Mouse (Mus musculus): ENCODE measurements around the gene Ptbp1. TPM values are rescaled to one million over a fixed set of nuclear protein-coding genes. Genes with fewer than 3 reads are reported as not detected.
A peak's percentile ranks its signal among the peaks of the same experiment; 100 is the strongest.

Ptbp1 gene
- polyA plus RNA-seq, 1 experiment from 2014 or later, result 373 TPM

GRCm38 (mm10) chr10:79852107-79852789, 2.0 kb upstream of the Ptbp1 start:
- ATAC-seq (ENCODE audit: insufficient number of reproducible peaks, insufficient read depth, low FRiP score, low TSS enrichment, low read depth), result no peak
- H3K27ac ChIP-seq, result peak overlapping the region; percentile 100
- H3K27me3 ChIP-seq, result no peaks in the 10 kb centered on the region
- peaks cover 39% of the 10 kb centered on the region for H3K4me1 ChIP-seq (replicated peaks)
- peak overlapping the region; percentile 99 for H3K4me3 ChIP-seq (replicated peaks)
- 36% methylated on average over 9 of the region's 9 CpGs for WGBS
- H3K36me3 ChIP-seq, result peaks cover 14% of the 10 kb centered on the region
- no peaks in the 10 kb centered on the region for H3K9me3 ChIP-seq
- H3K9ac ChIP-seq (replicated peaks), result peak overlapping the region; percentile 73
- H3K4me2 ChIP-seq, result peak overlapping the region; percentile 100

GRCm38 (mm10) chr10:79852827-79853226, 1.4 kb upstream of the Ptbp1 start:
- H3K9ac ChIP-seq (replicated peaks), result peak overlapping the region; percentile 73
- H3K27ac ChIP-seq, result peak overlapping the region; percentile 100
- peak overlapping the region; percentile 99 for H3K4me3 ChIP-seq (replicated peaks)
- H3K9me3 ChIP-seq, result no peaks in the 10 kb centered on the region
- peaks cover 19% of the 10 kb centered on the region for H3K36me3 ChIP-seq
- no peaks in the 10 kb centered on the region for H3K27me3 ChIP-seq
- WGBS, result 28% methylated on average over 8 of the region's 8 CpGs
- H3K4me2 ChIP-seq, result peak overlapping the region; percentile 100
- no peak for ATAC-seq (ENCODE audit: insufficient number of reproducible peaks, insufficient read depth, low FRiP score, low TSS enrichment, low read depth)
- H3K4me1 ChIP-seq (replicated peaks), result peaks cover 44% of the 10 kb centered on the region

- H3K4me2 ChIP-seq, result peak overlapping the region; percentile 100
- no peaks in the 10 kb centered on the region for H3K9me3 ChIP-seq
- H3K27ac ChIP-seq, result peak overlapping the region; percentile 100
- H3K36me3 ChIP-seq, result peaks cover 25% of the 10 kb centered on the region
- no peaks in the 10 kb centered on the region for H3K27me3 ChIP-seq
- peaks cover 50% of the 10 kb centered on the region for H3K4me1 ChIP-seq (replicated peaks)
- H3K9ac ChIP-seq (replicated peaks), result peak overlapping the region; percentile 73
- peak overlapping the region; percentile 99 for H3K4me3 ChIP-seq (replicated peaks)
- peak; percentile 15; the same call in 1 of the 2 replicates for ATAC-seq (ENCODE audit: insufficient number of reproducible peaks, insufficient read depth, low FRiP score, low TSS enrichment, low read depth)
- WGBS, result 1% methylated on average over 15 of the region's 15 CpGs
These were observed 835 bp upstream of the Ptbp1 start for GRCm38 (mm10) chr10:79853392-79853791.

GRCm38 (mm10) chr10:79854801-79855541, 744 bp downstream of the Ptbp1 start:
- peak overlapping the region; percentile 99 for H3K4me3 ChIP-seq (replicated peaks)
- under 1% methylated on average over 83 of the region's 83 CpGs for WGBS
- H3K4me2 ChIP-seq, result peak overlapping the region; percentile 100
- H3K4me1 ChIP-seq (replicated peaks), result peaks cover 55% of the 10 kb centered on the region
- H3K27me3 ChIP-seq, result no peaks in the 10 kb centered on the region
- H3K36me3 ChIP-seq, result peaks cover 40% of the 10 kb centered on the region
- H3K9me3 ChIP-seq, result no peaks in the 10 kb centered on the region
- peak overlapping the region; percentile 100 for H3K27ac ChIP-seq
- H3K9ac ChIP-seq (replicated peaks), result peak overlapping the region; percentile 98
- peak; percentile 4; the same call in 1 of the 2 replicates for ATAC-seq (ENCODE audit: insufficient number of reproducible peaks, insufficient read depth, low FRiP score, low TSS enrichment, low read depth)

GRCm38 (mm10) chr10:79855558-79856184, 1.4 kb downstream of the Ptbp1 start:
- H3K36me3 ChIP-seq, result peaks cover 47% of the 10 kb centered on the region
- no peak for ATAC-seq (ENCODE audit: insufficient number of reproducible peaks, insufficient read depth, low FRiP score, low TSS enrichment, low read depth)
- peak overlapping the region; percentile 100 for H3K27ac ChIP-seq
- H3K9ac ChIP-seq (replicated peaks), result peak overlapping the region; percentile 98
- peak overlapping the region; percentile 100 for H3K4me2 ChIP-seq
- 4% methylated on average over 10 of the region's 10 CpGs for WGBS
- no peaks in the 10 kb centered on the region for H3K9me3 ChIP-seq
- peaks cover 59% of the 10 kb centered on the region for H3K4me1 ChIP-seq (replicated peaks)
- peak overlapping the region; percentile 99 for H3K4me3 ChIP-seq (replicated peaks)
- no peaks in the 10 kb centered on the region for H3K27me3 ChIP-seq

- 63% methylated on average over 6 of the region's 6 CpGs for WGBS
- peaks cover 62% of the 10 kb centered on the region for H3K4me1 ChIP-seq (replicated peaks)
These were observed 2.1 kb downstream of the Ptbp1 start for GRCm38 (mm10) chr10:79856280-79856679.

GRCm38 (mm10) chr10:79856704-79857451, 2.7 kb downstream of the Ptbp1 start:
- H3K27me3 ChIP-seq, result no peaks in the 10 kb centered on the region
- H3K4me3 ChIP-seq (replicated peaks), result peak overlapping the region; percentile 99
- H3K9ac ChIP-seq (replicated peaks), result peak overlapping the region; percentile 98
- WGBS, result 60% methylated on average over 7 of the region's 7 CpGs
- no peak for ATAC-seq (ENCODE audit: insufficient number of reproducible peaks, insufficient read depth, low FRiP score, low TSS enrichment, low read depth)
- H3K4me1 ChIP-seq (replicated peaks), result peaks cover 56% of the 10 kb centered on the region
- peaks cover 57% of the 10 kb centered on the region for H3K36me3 ChIP-seq
- H3K9me3 ChIP-seq, result no peaks in the 10 kb centered on the region
- peak overlapping the region; percentile 72 for H3K27ac ChIP-seq
- H3K4me2 ChIP-seq, result peak overlapping the region; percentile 100

More at GRCm38 (mm10) chr10:79856280-79856679, 2.1 kb downstream of the Ptbp1 start:
- Histone ChIP-seq H3K9me3 (no peaks in the 10 kb centered on the region), H3K27ac (peak overlapping the region; percentile 72), H3K4me2 (peak overlapping the region; percentile 100), H3K9ac (replicated peaks) (peak overlapping the region; percentile 98), H3K36me3 (peaks cover 51% of the 10 kb centered on the region), H3K27me3 (no peaks in the 10 kb centered on the region), H3K4me3 (replicated peaks) (peak overlapping the region; percentile 99)
- no peak for ATAC-seq (ENCODE audit: insufficient number of reproducible peaks, insufficient read depth, low FRiP score, low TSS enrichment, low read depth)

- WGBS, result 39% methylated on average over 4 of the region's 4 CpGs
- peaks cover 50% of the 10 kb centered on the region for H3K4me1 ChIP-seq (replicated peaks)
- H3K9ac ChIP-seq (replicated peaks), result peak overlapping the region; percentile 98
- ATAC-seq (ENCODE audit: insufficient number of reproducible peaks, insufficient read depth, low FRiP score, low TSS enrichment, low read depth), result no peak
- peak overlapping the region; percentile 99 for H3K4me3 ChIP-seq (replicated peaks)
- H3K27me3 ChIP-seq, result no peaks in the 10 kb centered on the region
- H3K27ac ChIP-seq, result peak overlapping the region; percentile 72
- peak overlapping the region; percentile 100 for H3K4me2 ChIP-seq
- no peaks in the 10 kb centered on the region for H3K9me3 ChIP-seq
- H3K36me3 ChIP-seq, result peaks cover 62% of the 10 kb centered on the region
These were observed 3.2 kb downstream of the Ptbp1 start for GRCm38 (mm10) chr10:79857452-79857811.

GRCm38 (mm10) chr10:79857894-79858293, 3.7 kb downstream of the Ptbp1 start:
- ATAC-seq (ENCODE audit: insufficient number of reproducible peaks, insufficient read depth, low FRiP score, low TSS enrichment, low read depth), result no peak
- peaks cover 48% of the 10 kb centered on the region for H3K4me1 ChIP-seq (replicated peaks)

GRCm38 (mm10) chr10:79858416-79859074, 4.3 kb downstream of the Ptbp1 start:
- H3K36me3 ChIP-seq, result peaks cover 73% of the 10 kb centered on the region
- H3K9me3 ChIP-seq, result no peaks in the 10 kb centered on the region
- peak overlapping the region; percentile 100 for H3K4me2 ChIP-seq
- peak overlapping the region; percentile 99; the same call in 1 of the 2 replicates for H3K4me3 ChIP-seq (replicated peaks)
- H3K4me1 ChIP-seq (replicated peaks), result peaks cover 45% of the 10 kb centered on the region
- H3K27ac ChIP-seq, result 0 out of 2 replicates have a peak overlapping the region, but pooled peaks have one; percentile 23
- 0 out of 2 replicates have a peak overlapping the region, but pooled peaks have one; percentile 98 for H3K9ac ChIP-seq (replicated peaks)
- H3K27me3 ChIP-seq, result no peaks in the 10 kb centered on the region
- 70% methylated on average over 17 of the region's 17 CpGs for WGBS
- no peak for ATAC-seq (ENCODE audit: insufficient number of reproducible peaks, insufficient read depth, low FRiP score, low TSS enrichment, low read depth)

More at GRCm38 (mm10) chr10:79857894-79858293, 3.7 kb downstream of the Ptbp1 start:
- Histone ChIP-seq H3K27me3 (no peaks in the 10 kb centered on the region), H3K4me2 (peak overlapping the region; percentile 100), H3K36me3 (peaks cover 67% of the 10 kb centered on the region), H3K9ac (replicated peaks) (peak overlapping the region; percentile 98), H3K4me3 (replicated peaks) (peak overlapping the region; percentile 99), H3K9me3 (no peaks in the 10 kb centered on the region), H3K27ac (0 out of 2 replicates have a peak overlapping the region, but pooled peaks have one; percentile 72)
- 84% methylated on average over 2 of the region's 2 CpGs for WGBS

Measured in limb, embryonic 12.5 days (tissue).